Mouse (Mus musculus): ENCODE measurements at regions not wholly inside any gene's neighbourhood (a gene's known extent, or its start where the extent isn't known, plus 50 kb on each side); places are given as distances from the start of the nearest gene placed in this dataset.

DNA sequence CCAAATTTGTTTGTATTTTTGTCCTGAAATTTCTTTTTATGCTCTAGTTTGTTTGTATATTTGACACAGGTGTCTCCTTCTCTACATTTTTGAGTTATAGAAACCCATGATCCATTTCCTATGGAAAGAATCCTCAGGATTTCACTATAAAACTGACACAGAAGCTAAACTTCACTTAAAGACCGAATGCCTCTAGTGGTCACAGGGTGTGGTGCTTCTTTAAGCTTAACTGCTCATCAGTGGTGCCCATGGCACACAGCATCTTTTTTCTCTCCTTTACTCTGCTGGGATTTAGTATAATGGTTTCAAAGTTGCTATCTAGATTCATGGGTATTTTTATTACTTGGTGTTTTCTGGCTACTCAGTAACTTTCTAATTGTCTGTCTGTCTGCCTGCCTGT lies 79.9 kb upstream of the Hdac4 start:
- DNase-seq: no peak

DNA sequence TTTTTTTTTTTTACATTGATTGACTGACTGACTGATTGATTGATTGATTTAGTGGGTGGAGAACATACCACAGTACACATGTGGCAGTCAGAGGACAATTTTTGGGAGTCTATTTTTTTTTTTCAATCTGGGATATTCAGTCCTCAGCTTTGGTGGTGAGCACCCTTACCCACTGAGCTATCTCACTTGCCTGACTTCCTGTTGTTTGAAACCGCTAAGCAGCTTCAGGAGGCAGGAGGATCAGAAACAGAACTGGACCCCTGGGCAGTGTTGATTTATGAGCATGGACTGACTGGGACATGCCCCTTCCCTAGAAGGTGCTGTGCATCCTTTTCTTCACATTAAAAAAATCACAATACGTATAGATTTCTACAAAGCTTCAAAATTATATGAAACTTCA lies 78.3 kb upstream of the Hdac4 start:
- DNase-seq: no peak

DNA sequence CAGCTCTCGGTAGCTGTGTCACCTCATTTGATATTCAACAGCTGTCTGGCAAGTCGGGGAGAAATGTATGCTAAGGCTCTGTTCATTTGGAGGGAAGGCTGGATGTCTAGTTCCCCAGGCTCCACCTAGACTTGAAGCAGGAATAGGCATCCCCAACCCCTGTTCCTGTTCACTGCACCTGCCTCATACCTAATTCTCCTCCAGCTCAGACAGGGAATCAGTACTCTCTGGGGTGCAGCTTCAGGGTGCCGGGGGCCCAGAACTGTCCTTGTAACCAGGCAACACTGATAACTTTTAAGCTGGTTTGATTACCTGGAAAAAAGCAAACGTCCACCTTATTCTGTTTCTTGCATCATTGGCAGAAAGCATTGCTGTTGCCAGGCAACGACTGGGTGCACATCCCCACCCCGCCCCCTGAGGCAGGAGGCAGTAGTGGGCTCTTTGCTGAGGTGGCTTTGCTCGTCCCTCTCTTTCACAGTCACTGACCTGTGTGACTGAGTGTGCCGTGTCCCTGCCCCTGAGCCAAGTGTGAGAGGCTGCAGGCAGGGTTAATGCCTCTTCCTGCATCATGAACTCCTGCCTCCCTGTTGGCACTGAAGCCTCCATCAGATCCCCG lies 76.3 kb upstream of the Hdac4 start:
- DNase-seq: no peak

DNA sequence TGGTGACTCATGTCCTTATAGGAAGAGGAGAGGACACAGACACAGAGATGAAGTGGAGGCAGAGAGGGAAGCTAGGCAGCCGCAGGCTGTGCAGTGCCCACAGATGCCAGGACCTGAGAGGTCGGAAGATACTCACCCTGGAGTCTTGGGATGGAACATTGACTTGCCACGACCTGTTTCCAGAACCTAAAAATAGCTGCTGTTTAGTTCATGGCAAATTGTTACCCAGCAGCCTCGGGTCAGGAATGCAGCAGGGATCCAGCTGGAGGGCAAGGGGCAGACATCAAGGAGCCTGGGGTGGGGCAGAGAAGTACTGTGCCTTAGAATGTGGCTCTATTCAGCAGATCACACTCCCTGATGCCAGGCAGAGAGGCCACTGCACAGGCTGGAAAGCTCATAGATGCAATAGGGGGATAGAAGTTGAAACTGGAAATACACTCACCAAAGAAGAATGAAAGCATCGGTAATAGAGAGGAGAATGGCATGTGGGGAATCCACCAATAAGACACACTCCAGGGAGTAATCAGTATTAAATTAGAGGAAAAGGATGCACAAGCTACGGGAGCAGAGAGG lies 75.1 kb upstream of the Hdac4 start:
- no peak for DNase-seq

DNA sequence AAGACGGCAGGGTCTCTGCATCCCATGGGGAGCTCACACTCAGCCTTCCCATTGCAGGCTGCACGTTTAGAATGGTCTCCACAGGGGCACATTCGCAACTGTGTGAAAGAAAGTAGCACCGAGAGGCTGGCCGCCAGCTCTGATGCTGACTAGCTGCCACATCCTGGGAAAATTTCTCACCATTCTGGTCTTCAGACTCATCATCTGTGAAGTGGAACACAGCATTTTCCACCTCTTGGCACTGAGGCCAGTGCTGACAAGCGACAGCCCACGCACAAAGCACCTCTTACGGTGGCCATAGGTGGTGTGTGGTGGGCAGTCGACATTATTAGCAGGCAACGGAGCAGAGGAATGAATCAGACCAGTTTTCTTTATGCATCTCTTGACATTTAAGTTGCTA lies 74.0 kb upstream of the Hdac4 start:
- no peak for DNase-seq

DNA sequence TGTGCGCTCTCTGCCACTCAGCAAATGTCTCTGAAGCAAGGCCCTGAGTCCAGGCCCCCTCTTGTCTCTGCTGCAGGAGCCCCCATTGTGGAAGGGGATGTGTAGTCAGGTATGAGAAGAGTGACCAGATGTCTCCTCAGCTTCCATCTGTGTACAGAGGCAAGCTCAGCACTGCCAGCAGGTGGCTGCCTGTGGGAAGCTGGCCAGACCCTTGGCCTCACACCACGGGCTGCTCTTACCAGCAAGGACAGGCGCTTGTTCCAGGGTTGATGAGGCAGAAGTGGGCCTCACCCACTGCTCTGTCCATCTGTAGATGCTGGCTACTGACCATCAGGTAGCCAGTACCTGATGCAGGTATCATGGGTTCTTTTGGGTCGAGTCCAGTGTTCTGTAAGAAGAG lies 69.4 kb upstream of the Hdac4 start:
- DNase-seq: no peak

DNA sequence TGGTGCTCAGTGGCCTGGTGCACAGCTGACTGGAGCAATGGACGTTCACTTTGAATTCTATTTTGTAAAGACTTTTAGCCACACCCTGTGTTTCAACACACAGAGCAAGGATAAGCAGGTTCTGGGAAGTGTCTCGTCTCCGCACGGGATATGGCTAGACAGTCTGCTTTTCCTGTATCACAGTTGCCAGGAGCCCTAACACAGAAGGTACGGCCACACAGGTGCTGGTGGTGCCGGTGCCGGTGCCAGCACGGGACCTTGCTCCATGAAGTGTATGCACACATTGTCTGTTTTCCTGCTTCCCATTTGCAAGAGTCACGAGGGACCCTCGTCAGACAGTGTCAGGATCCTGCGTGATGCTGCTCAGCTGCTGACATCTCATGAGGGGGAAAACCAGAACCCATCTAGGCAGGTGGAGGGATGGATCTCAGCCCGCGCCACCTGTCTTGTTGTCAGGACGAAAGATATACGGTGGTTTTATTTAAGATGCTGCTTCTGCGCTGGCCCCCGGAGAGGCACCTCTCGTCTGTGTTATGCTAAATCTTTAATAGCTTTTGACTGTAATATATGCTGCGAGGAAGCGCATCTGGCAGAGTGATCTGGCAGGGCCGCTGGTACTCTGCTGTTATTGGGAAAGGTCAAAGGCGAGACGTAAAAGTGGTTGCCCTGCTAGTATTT lies 64.4 kb upstream of the Hdac4 start:
- no peak for DNase-seq

DNA sequence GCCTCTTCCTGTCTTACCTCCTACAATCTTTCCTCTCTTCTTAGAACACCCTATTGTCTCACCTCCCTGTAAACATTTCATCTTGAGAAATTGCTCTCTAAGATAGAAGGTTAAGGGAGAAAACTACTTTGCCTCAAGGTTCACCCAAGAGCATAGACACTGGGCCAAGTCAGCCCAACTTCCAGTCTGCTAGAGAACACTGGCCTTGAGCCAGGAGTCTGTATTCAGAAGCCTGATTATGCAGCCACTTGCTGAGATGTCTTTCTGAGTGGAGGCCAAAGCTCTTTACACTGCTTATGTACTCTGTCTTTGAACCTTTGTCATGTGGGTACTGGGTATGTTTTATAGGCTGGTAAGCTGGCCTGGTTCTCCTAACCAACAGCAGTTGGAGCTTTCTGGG lies 62.5 kb upstream of the Hdac4 start:
- DNase-seq: no peak

DNA sequence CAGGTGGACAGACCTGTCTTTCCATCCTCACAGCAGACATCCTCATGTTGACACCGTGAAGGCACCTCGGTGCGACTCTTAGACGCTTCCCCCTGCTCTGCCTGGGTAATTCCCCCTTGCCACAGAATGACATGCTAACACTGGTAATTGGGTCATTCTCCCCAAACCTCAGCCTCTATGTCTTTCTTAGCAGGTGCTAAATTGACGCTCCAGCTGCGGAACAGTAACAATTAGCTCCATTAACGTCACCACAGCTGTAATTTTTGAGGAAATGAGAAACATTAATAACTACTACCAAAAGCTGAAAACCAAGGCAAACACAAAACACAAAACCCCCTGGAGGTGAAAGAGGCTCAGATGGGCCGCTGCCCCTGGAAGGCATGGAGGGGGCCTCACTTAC lies 57.6 kb upstream of the Hdac4 start:
- no peak for DNase-seq

DNA sequence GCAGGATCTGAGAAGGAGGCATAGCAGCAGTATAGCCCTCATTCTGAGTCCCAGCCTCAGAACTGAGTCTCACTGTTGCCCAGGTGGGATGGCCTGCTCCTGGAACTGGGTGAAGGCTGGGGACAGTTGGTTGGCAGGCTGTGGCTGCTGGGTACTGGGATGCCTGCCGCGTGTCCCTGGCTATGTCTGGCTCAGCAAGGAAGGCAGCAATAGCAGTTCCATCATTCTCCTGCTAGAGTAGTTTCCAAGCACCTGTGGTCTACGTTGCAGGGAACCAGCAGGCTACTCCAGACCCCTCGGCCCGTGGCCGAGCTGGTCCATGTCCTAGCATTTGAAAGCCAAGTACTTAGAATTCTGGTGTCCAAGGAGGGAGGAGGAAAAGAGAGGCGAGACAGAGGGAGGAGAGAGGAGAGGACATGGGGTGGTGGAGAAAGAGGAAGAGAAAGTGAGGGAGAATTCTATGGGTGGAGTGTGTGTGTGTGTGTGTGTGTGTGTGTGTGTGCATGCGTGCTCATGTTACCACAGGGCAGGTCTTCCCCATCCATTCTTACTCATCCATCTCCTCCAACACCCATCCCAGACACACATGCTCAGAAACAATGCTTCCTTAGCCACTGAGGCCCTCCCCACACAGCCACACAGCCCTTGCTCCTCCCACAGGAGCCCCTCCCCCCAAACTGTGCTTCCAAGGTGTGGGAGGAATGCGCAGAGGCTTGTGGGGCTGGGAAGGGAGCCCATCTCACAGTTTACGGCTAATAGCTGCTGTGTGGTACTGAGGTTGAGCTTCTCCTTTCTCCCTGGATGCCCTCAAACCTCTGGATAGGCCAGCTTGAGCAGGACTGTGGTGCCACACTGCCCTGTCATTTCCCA lies 55.3 kb upstream of the Hdac4 start:
- no peak for DNase-seq

Measured in right cerebral cortex, postnatal 4 days (tissue).